Mouse (Mus musculus): ENCODE results near the gene Gnai1. TPM values are rescaled to one million over a fixed set of nuclear protein-coding genes. Genes with fewer than 3 reads are reported as not detected.
A peak's percentile ranks its signal among the peaks of the same experiment; 100 is the strongest.
"Not testable (repeated sequence)": the region's sequence is repeated elsewhere in the genome, so short reads cannot be mapped to it uniquely, and the experiment has no call there.

Gene Gnai1
- polyA plus RNA-seq, 1 experiment from 2014 or later, result 1.7 TPM

GRCm38 (mm10) chr5:18358191-18358590, 2.0 kb downstream of the Gnai1 start:
- Histone ChIP-seq H3K9me3 (ENCODE audit: low read length) (no peaks in the 10 kb centered on the region), H3K4me3 (ENCODE audit: low read depth, low read length) (no peak overlapping the region), H3K9ac (replicated peaks) (no peak overlapping the region), H3K27ac (ENCODE audit: low read depth) (no peak overlapping the region), H3K4me1 (ENCODE audit: insufficient read depth) (peaks cover 4% of the 10 kb centered on the region), H3K4me2 (ENCODE audit: low read depth, low read length) (no peak overlapping the region), H3K36me3 (replicated peaks; ENCODE audit: insufficient read depth, low read length) (no peaks in the 10 kb centered on the region), H3K27me3 (ENCODE audit: insufficient read depth, low read length) (peaks cover 27% of the 10 kb centered on the region)
- no peak for ATAC-seq
- TF ChIP-seq EP300 (IDR thresholded peaks at IDR 0.05; ENCODE audit: low read depth) (no peak), CTCF (IDR thresholded peaks at IDR 0.05; ENCODE audit: low read depth) (peak; percentile 57)
- 15% methylated on average over 3 of the region's 3 CpGs for WGBS (ENCODE audit: insufficient replicate concordance)
- DNase-seq, result peak; percentile 21

GRCm38 (mm10) chr5:18347297-18347696, 12.9 kb downstream of the Gnai1 start:
- WGBS (ENCODE audit: insufficient replicate concordance), result 88% methylated on average over 3 of the region's 3 CpGs
- Histone ChIP-seq H3K27me3 (ENCODE audit: insufficient read depth, low read length) (no peaks in the 10 kb centered on the region), H3K36me3 (replicated peaks; ENCODE audit: insufficient read depth, low read length) (no peaks in the 10 kb centered on the region), H3K4me1 (ENCODE audit: insufficient read depth) (no peaks in the 10 kb centered on the region), H3K4me2 (ENCODE audit: low read depth, low read length) (no peak overlapping the region), H3K4me3 (ENCODE audit: low read depth, low read length) (no peak overlapping the region), H3K9me3 (ENCODE audit: low read length) (no peaks in the 10 kb centered on the region), H3K9ac (replicated peaks) (no peak overlapping the region), H3K27ac (ENCODE audit: low read depth) (no peak overlapping the region)
- DNase-seq (no peak), ATAC-seq (no peak)
- TF ChIP-seq EP300 (IDR thresholded peaks at IDR 0.05; ENCODE audit: low read depth) (no peak), CTCF (IDR thresholded peaks at IDR 0.05; ENCODE audit: low read depth) (no peak)

DNA sequence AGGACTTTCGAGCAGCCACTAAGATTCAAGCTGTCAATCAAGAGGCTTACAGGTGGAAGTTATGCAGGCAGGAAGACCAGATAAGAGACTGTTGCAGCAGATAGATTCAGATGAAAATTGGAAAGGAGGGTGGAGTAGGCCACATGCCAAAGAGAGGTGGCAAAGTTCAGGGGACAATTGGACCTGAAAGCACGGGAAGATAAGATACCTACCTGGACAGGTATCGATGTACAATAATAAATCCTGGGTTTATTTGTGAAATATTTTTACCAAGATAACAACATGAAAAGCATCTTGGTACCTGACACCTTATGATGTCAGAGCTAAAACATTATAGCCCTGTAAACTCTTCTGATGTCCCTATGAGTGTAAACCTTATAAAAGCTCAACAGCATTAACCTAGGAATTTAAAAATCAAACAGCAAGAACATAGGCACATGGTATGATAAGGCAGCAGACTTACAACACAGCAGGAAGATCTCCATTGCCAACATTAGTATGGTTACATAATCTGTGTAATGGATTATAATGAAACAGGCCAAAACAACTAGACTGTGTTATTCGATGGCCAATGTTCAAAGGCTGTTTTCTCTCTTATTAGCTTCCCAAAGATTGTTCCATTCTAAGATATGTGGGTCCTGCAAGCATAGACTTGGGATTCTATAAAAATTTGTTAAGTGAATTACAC, 16.6 kb downstream of the Gnai1 start:
- Histone ChIP-seq H3K4me2 (ENCODE audit: low read depth, low read length) (no peak overlapping the region), H3K27ac (ENCODE audit: low read depth) (no peak overlapping the region), H3K9me3 (ENCODE audit: low read length) (no peaks in the 10 kb centered on the region), H3K9ac (replicated peaks) (no peak overlapping the region), H3K27me3 (ENCODE audit: insufficient read depth, low read length) (no peaks in the 10 kb centered on the region), H3K4me1 (ENCODE audit: insufficient read depth) (no peaks in the 10 kb centered on the region), H3K4me3 (ENCODE audit: low read depth, low read length) (no peak overlapping the region), H3K36me3 (replicated peaks; ENCODE audit: insufficient read depth, low read length) (no peaks in the 10 kb centered on the region)
- TF ChIP-seq EP300 (IDR thresholded peaks at IDR 0.05; ENCODE audit: low read depth) (no peak), CTCF (IDR thresholded peaks at IDR 0.05; ENCODE audit: low read depth) (no peak)
- WGBS (ENCODE audit: insufficient replicate concordance), result 70% methylated on average over 4 of the region's 4 CpGs
- no peak for ATAC-seq
- DNase-seq, result no peak

- Histone ChIP-seq H3K27ac (ENCODE audit: low read depth) (no peak overlapping the region), H3K27me3 (ENCODE audit: insufficient read depth, low read length) (no peaks in the 10 kb centered on the region), H3K4me1 (ENCODE audit: insufficient read depth) (no peaks in the 10 kb centered on the region), H3K36me3 (replicated peaks; ENCODE audit: insufficient read depth, low read length) (no peaks in the 10 kb centered on the region), H3K4me3 (ENCODE audit: low read depth, low read length) (no peak overlapping the region), H3K9ac (replicated peaks) (no peak overlapping the region), H3K9me3 (ENCODE audit: low read length) (no peaks in the 10 kb centered on the region), H3K4me2 (ENCODE audit: low read depth, low read length) (no peak overlapping the region)
- 77% methylated on average over 4 of the region's 4 CpGs for WGBS (ENCODE audit: insufficient replicate concordance)
- TF ChIP-seq EP300 (IDR thresholded peaks at IDR 0.05; ENCODE audit: low read depth) (no peak), CTCF (IDR thresholded peaks at IDR 0.05; ENCODE audit: low read depth) (no peak)
- DNase-seq, result no peak
- ATAC-seq, result no peak
Observed at GRCm38 (mm10) chr5:18342765-18343454, 17.2 kb downstream of the Gnai1 start.

DNA sequence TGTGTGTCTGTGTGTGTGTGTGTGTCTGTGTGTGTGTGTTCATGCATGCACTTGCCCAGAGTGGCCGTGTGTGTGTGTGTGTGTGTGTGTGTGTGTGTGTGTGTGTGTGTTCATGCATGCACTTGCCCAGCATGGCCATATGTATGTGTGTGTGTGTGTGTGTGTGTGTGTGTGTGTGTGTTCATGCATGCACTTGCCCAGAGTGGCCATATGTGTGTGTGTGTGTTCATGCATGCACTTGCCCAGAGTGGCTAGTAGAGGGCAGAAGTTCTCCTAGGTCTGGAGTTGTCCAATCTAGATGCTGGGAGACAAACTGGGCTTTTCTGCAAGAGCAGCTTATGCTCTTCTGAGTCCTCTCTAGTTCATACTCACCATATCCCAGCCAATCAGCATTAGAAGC, 18.3 kb downstream of the Gnai1 start:
- not testable (repeated sequence) for H3K4me3 ChIP-seq (ENCODE audit: low read depth, low read length); ATAC-seq
- 44% methylated on average over 1 of the region's 1 CpGs for WGBS (ENCODE audit: insufficient replicate concordance)

DNA sequence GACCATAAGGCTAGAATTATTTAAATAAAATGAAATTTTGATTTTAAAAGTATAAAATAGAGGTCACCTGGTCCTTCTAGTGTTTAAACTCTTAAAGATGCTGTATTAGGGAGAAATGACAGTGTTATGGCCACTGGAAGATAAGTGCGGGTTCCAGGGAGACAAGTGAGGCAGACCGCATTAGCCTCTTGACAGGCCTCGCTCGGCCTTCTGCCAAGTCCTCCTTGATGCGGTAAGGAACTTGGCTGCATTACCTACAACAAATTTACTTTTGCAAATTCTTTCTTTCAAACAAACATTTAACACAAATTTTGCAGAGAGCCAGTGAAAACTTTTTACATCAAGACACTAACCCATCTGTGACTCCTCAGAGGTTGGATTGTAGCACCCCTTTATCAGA, 27.9 kb downstream of the Gnai1 start:
- no peak overlapping the region for H3K4me2 ChIP-seq (ENCODE audit: low read depth, low read length)
- DNase-seq (no peak), ATAC-seq (no peak)
- no peak overlapping the region for H3K9ac ChIP-seq (replicated peaks)
- H3K9me3 ChIP-seq (ENCODE audit: low read length), result no peaks in the 10 kb centered on the region
- H3K27me3 ChIP-seq (ENCODE audit: insufficient read depth, low read length), result no peaks in the 10 kb centered on the region
- H3K27ac ChIP-seq (ENCODE audit: low read depth), result no peak overlapping the region
- 87% methylated on average over 5 of the region's 5 CpGs for WGBS (ENCODE audit: insufficient replicate concordance)
- H3K4me3 ChIP-seq (ENCODE audit: low read depth, low read length), result no peak overlapping the region
- no peaks in the 10 kb centered on the region for H3K4me1 ChIP-seq (ENCODE audit: insufficient read depth)
- no peak for TF ChIP-seq CTCF (IDR thresholded peaks at IDR 0.05; ENCODE audit: low read depth)
- no peak for TF ChIP-seq EP300 (IDR thresholded peaks at IDR 0.05; ENCODE audit: low read depth)
- no peaks in the 10 kb centered on the region for H3K36me3 ChIP-seq (replicated peaks; ENCODE audit: insufficient read depth, low read length)

More for the DNA sequence above, 18.3 kb downstream of the Gnai1 start:
- not testable (repeated sequence) for H3K27ac ChIP-seq (ENCODE audit: low read depth); H3K9me3 ChIP-seq (ENCODE audit: low read length); H3K4me1 ChIP-seq (ENCODE audit: insufficient read depth); H3K27me3 ChIP-seq (ENCODE audit: insufficient read depth, low read length); DNase-seq; H3K36me3 ChIP-seq (replicated peaks; ENCODE audit: insufficient read depth, low read length); H3K4me2 ChIP-seq (ENCODE audit: low read depth, low read length); H3K9ac ChIP-seq (replicated peaks)
